Mouse (Mus musculus) intestine, embryonic 15.5 days (tissue): ENCODE data around the gene Cd160. TPM values are rescaled to one million over a fixed set of nuclear protein-coding genes. Genes with fewer than 3 reads are reported as not detected.

ENCODE experiments used
- ATAC-seq: fragments of 200-750 bp; cut with Nextera tagmentation; 2 replicates; pipeline ENCODE4 v1.8.0; 2017; ENCODE audit warnings: moderate TSS enrichment, moderate library complexity
- H3K27ac ChIP-seq: fragments of 300-500 bp; sonication (generic); 2 replicates; pipeline ENCODE4 v1.5.1; 2015; ENCODE audit warnings: mild to moderate bottlenecking, inconsistent platforms
- H3K27me3 ChIP-seq: fragments of 300-500 bp; sonication (generic); replicated peaks from 2 replicates; pipeline ENCODE4 v1.6.1; 2015; ENCODE audit warnings: inconsistent platforms
- H3K36me3 ChIP-seq: fragments of 300-500 bp; sonication (generic); 2 replicates; pipeline ENCODE4 v1.6.1; 2015; ENCODE audit warnings: inconsistent platforms
- H3K4me1 ChIP-seq: fragments of 300-500 bp; sonication (generic); replicated peaks from 2 replicates; pipeline ENCODE4 v1.6.1; 2015; ENCODE audit warnings: inconsistent platforms
- H3K4me2 ChIP-seq: fragments of 300-500 bp; sonication (generic); replicated peaks from 2 replicates; pipeline ENCODE4 v1.6.1; 2015; ENCODE audit warnings: mild to moderate bottlenecking, inconsistent platforms
- H3K4me3 ChIP-seq: fragments of 300-500 bp; sonication (generic); replicated peaks from 2 replicates; pipeline ENCODE4 v1.5.1; 2015; ENCODE audit warnings: inconsistent platforms
- H3K9ac ChIP-seq: fragments of 300-500 bp; sonication (generic); 2 replicates; pipeline ENCODE4 v1.6.1; 2015; ENCODE audit warnings: inconsistent platforms
- H3K9me3 ChIP-seq: fragments of 300-500 bp; sonication (generic); 2 replicates; pipeline ENCODE4 v1.6.1; 2016; ENCODE audit warnings: inconsistent platforms
- WGBS: fragments of 180-500 bp; shearing (Covaris S2); methylation state at CpG from one replicate; pipeline ENCODE4 v1.1.7; 2015; 5-methylcytosine and 5-hydroxymethylcytosine counted together
- polyA plus RNA-seq: library from polyadenylated mRNA; unstranded; fragments of >200 nt; fragmentation: Nextera tagmentation; extraction: Ambion mirVana; gene quantifications from 2 replicates; pipeline ENCODE4 v1.2.1, GENCODE M21; 2015

Gene Cd160
- polyA plus RNA-seq = 1.1 and 1.4 TPM in 2 replicates

DNA sequence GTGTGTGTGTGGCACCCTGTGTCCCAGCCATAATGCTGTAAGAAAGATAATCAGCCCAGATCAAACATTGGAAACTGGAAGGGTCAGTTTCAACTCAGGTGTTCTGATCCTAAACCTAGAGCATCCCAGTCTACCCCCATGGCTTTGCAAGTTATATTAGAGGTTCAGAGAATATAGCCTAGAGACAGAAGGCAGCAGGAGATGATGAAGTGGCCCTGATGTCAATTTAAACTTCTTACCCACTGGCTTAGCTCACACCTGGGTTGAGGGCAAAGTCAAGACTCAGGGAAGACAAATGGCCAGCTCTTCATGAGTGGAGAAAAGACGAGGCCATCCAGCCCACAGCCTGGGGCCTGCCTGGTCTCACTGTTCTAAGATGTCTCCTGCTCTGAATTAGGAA is at the start of gene Cd160, which contains the start of gene Pdzk1:
TSS of gene Cd160 (minus strand) at position 368 of the 400 bp plus-strand sequence.
TSS of gene Pdzk1 (plus strand) at position 301 of the 400 bp plus-strand sequence.
- no peaks in the 10 kb centered on the region for H3K27me3 ChIP-seq
- no peak within 1 kb of the TSS for H3K4me3 ChIP-seq
- peak within 1 kb of the TSS; percentile 40 for H3K4me2 ChIP-seq
- H3K9me3 ChIP-seq = no peaks in the 10 kb centered on the region
- H3K4me1 ChIP-seq = 0 out of 2 replicates have a peak, but pooled peaks cover 6% of the 10 kb centered on the region
- ATAC-seq = 0 out of 2 replicates have a peak, but pooled peaks have one; percentile 12
- H3K27ac ChIP-seq = no peak within 1 kb of the TSS
- H3K36me3 ChIP-seq = no peaks in the 10 kb centered on the region
- 82% methylated on average over 1 of the region's 1 CpGs for WGBS
- no peak within 1 kb of the TSS for H3K9ac ChIP-seq

DNA sequence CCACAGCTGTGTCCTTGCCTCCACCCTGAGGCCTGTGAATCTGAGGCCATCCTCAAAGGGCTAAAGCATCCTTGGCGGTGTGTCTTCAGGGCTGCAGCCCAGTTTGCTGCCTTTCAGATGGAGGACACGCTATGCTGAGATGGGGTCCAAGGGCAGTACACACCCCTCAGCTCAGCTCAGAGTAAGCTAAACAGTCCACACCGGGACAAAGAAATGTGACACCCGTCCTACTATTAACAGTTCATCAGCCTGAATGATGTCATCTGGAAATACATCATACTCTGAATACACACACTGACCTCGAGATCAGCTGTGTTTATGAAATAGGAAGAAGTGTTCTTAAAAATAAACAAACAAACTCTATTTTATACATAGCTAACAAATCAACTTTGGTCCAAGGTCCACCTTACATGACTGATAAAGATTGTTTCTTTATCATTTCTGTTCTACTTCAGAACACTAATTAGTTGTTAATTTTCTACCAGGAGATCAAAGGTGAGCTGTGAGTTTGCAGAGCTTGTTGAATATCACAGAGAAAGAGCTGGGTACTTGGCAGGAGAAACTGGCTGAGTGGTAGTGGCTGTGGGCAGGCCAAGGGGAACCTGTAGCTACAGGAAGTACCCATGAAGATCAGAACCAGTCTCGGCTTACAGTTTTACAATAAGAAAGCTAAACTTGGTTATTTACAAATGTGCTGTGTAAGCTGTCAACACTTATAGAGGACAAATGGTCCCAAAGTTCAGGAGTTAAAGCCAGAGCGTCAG is 45.8 kb upstream of the Cd160 start:
- Histone ChIP-seq H3K27ac (peak overlapping the region; percentile 73), H3K4me2 (no peak overlapping the region), H3K4me3 (no peak overlapping the region), H3K27me3 (no peaks in the 10 kb centered on the region), H3K4me1 (0 out of 2 replicates have a peak, but pooled peaks cover 3% of the 10 kb centered on the region), H3K36me3 (peaks cover 21% of the 10 kb centered on the region), H3K9ac (no peak overlapping the region), H3K9me3 (no peaks in the 10 kb centered on the region)
- ATAC-seq = peak; percentile 93
- 43% methylated on average over 7 of the region's 7 CpGs for WGBS

DNA sequence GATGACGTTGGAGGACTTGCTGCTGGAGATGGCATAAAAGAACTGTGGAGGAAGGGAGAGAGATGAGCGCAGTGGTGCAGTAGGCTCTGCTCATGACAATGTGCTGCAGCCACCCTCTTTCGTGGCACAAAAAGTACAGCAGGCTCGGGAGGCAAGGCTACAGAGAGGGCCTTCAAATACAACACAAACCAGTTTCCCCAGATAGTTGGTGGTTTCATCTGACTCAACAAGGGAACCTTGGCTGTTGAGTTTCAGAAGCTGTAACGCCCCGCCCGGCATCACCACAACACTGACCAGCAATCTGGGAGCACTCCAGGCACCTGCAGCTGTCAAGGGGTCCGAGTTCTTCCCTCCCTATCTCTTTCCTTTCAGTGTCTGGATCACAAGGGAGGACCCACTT is 43.4 kb upstream of the Cd160 start:
- H3K4me1 ChIP-seq = 0 out of 2 replicates have a peak, but pooled peaks cover 3% of the 10 kb centered on the region
- 95% methylated on average over 8 of the region's 8 CpGs for WGBS
- no peak overlapping the region for H3K4me3 ChIP-seq
- ATAC-seq = no peak
- no peaks in the 10 kb centered on the region for H3K9me3 ChIP-seq
- peaks cover 27% of the 10 kb centered on the region for H3K36me3 ChIP-seq
- no peak overlapping the region for H3K27ac ChIP-seq
- no peak overlapping the region for H3K9ac ChIP-seq
- H3K4me2 ChIP-seq = no peak overlapping the region
- H3K27me3 ChIP-seq = no peaks in the 10 kb centered on the region

DNA sequence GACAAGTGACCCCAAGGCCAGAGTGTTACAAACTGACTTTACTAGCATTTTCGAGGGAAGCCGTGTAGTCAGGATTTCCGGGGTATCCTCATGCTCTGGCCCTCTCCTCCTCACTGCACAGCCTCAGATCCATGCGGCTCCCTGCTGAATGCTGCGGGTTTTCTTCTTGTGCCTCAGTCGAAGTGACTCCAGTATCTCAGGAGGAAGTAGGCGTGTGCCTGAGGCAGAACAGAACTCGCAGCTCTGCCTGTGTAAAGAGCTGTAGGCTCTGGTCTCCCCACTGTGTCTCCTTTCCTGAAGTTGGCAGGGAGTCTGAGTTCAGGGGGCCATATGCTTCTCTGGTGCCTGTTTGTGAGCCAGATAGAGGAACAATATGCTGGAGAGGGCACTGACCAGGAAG is 41.9 kb upstream of the Cd160 start:
- Histone ChIP-seq H3K4me2 (no peak overlapping the region), H3K27ac (no peak overlapping the region), H3K27me3 (no peaks in the 10 kb centered on the region), H3K9ac (no peak overlapping the region), H3K4me1 (0 out of 2 replicates have a peak, but pooled peaks cover 3% of the 10 kb centered on the region), H3K4me3 (no peak overlapping the region), H3K9me3 (no peaks in the 10 kb centered on the region), H3K36me3 (peaks cover 27% of the 10 kb centered on the region)
- no peak for ATAC-seq
- WGBS = 88% methylated on average over 8 of the region's 8 CpGs

DNA sequence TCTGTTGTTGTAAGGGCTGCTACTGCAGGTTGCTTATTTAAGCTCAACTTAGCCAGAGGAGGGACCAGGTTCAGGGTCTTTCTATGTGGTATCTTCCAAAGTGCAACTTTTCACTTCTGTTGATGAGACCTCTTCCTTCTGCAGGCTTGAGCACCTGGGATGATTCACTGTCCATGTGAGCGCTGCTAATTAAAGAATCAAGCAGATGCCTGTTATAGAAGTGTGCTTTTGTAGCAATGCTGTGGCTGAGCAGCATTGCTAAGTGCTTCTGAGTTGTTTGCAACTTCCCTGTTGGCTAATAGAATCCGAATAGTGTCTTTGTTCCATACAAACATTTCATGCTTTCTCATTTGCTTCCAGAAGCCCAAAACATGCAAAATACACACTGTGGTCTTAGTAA is 41.1 kb upstream of the Cd160 start:
- H3K9me3 ChIP-seq = no peaks in the 10 kb centered on the region
- H3K4me3 ChIP-seq = no peak overlapping the region
- no peak overlapping the region for H3K9ac ChIP-seq
- no peak for ATAC-seq
- H3K36me3 ChIP-seq = peaks cover 27% of the 10 kb centered on the region
- no peak overlapping the region for H3K27ac ChIP-seq
- H3K4me2 ChIP-seq = no peak overlapping the region
- H3K27me3 ChIP-seq = no peaks in the 10 kb centered on the region
- 0 out of 2 replicates have a peak, but pooled peaks cover 3% of the 10 kb centered on the region for H3K4me1 ChIP-seq
- WGBS = 94% methylated on average over 2 of the region's 2 CpGs

DNA sequence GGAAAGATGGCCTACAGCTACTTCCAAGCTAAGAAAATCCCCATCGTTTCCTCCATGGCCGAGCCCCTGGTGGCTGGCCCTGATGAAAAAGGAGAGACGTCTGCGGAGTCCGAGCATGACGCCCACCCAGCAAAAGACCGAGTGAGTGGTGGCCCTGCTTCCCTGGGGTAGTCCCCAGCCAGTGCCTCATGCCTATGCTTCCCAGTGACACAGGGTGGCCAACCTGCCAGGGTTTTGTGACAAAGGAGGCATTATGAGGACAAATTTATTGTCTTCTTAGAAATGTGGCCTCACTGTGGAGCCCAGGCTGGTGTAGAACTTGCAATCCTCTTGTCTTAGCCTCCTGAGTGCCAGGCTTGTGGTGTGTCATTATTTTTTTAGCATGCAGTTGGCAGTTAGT is 39.9 kb upstream of the Cd160 start:
- H3K4me2 ChIP-seq = no peak overlapping the region
- no peak overlapping the region for H3K4me3 ChIP-seq
- H3K9me3 ChIP-seq = no peaks in the 10 kb centered on the region
- H3K9ac ChIP-seq = no peak overlapping the region
- H3K4me1 ChIP-seq = no peaks in the 10 kb centered on the region
- 93% methylated on average over 7 of the region's 7 CpGs for WGBS
- peaks cover 27% of the 10 kb centered on the region for H3K36me3 ChIP-seq
- H3K27me3 ChIP-seq = no peaks in the 10 kb centered on the region
- H3K27ac ChIP-seq = no peak overlapping the region
- no peak for ATAC-seq

DNA sequence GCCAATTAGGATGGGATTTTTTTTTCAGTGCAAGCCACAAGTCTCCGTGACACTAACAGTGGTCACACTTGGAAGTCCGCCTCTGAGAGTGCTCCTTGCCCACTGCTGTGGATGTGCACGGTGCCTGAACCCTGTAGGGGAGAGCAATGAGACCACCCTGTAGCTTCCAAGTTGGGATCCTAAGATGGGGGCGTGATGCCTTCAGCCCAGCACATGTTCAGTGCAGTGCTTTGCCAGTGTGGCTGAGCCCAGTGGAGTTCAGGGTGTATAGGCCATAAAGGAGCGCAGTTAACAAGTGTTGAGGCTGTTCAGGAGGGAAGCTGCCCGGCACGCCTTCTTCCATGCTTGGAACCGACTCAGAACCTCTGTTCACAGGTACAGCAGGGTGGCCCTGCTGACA is 39.4 kb upstream of the Cd160 start:
- Histone ChIP-seq H3K9me3 (no peaks in the 10 kb centered on the region), H3K4me1 (no peaks in the 10 kb centered on the region), H3K9ac (no peak overlapping the region), H3K27me3 (no peaks in the 10 kb centered on the region), H3K36me3 (peaks cover 24% of the 10 kb centered on the region), H3K4me2 (no peak overlapping the region), H3K4me3 (no peak overlapping the region), H3K27ac (no peak overlapping the region)
- 92% methylated on average over 8 of the region's 8 CpGs for WGBS
- ATAC-seq = no peak

DNA sequence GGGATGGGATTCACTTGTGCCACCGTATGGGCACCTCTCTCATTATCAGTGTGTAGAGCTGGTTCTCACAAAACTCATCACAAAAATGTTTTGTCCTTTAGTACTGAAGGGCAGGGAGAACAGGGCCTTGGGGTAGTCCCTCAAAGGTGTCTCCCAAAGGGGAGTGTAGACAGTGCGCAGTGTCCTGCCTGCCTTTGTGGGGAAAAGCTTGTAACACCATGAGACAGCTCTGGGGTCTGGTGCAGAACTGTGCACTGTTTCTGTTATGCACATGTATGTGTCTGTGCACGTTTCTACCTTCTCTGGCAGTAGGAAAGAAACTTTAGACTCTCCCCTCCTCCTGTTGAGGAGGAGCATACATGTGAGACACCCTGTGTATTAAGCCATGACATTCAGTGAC is 38.7 kb upstream of the Cd160 start:
- WGBS = 92% methylated on average over 3 of the region's 3 CpGs
- no peak overlapping the region for H3K4me2 ChIP-seq
- H3K27ac ChIP-seq = no peak overlapping the region
- no peaks in the 10 kb centered on the region for H3K27me3 ChIP-seq
- H3K9me3 ChIP-seq = no peaks in the 10 kb centered on the region
- no peak for ATAC-seq
- no peak overlapping the region for H3K9ac ChIP-seq
- H3K36me3 ChIP-seq = peaks cover 21% of the 10 kb centered on the region
- H3K4me3 ChIP-seq = no peak overlapping the region
- H3K4me1 ChIP-seq = no peaks in the 10 kb centered on the region

DNA sequence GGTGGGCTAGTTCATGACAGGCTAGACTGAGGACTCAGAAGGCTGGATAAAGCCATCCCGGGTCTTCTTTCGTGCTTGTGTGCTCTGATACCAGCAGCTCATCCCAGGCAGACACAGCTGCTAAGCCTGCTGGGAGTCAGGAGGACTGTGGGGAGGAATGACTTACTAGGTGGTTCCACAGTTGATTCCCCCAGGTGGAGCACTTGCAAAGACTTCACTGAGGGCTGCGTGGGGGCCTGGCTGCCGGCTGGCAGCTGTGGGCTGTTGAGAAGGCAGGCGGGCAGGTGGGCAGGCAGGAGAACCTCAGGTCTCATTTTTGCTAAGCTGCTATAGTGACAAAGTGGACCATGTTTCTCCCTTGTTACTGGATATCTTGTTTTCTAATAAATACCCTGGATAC is 31.3 kb upstream of the Cd160 start:
- no peaks in the 10 kb centered on the region for H3K27me3 ChIP-seq
- no peak overlapping the region for H3K4me2 ChIP-seq
- no peak overlapping the region for H3K9ac ChIP-seq
- H3K4me3 ChIP-seq = no peak overlapping the region
- H3K9me3 ChIP-seq = no peaks in the 10 kb centered on the region
- WGBS = 88% methylated on average over 5 of the region's 5 CpGs
- no peaks in the 10 kb centered on the region for H3K4me1 ChIP-seq
- H3K27ac ChIP-seq = no peak overlapping the region
- no peaks in the 10 kb centered on the region for H3K36me3 ChIP-seq
- no peak for ATAC-seq

DNA sequence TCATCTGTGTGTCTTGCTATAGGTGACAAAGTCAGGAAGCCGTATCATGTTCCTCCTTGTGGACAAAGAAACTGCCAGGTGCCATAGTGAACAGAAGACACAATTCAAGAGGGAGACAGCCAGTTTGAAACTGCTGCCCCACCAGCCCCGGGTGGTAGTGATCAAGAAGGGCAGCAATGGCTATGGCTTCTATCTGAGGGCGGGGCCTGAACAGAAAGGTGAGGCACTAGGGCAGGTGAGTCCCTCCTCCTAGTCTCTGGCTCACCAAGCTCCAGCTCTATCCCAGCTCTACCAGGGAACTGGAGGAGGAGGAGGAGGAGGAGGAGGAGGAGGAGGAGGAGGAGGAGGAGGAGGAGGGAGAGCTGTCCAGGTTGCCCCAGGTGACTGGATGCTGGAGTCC is 26.7 kb upstream of the Cd160 start:
- Histone ChIP-seq H3K4me1 (no peaks in the 10 kb centered on the region), H3K4me2 (no peak overlapping the region), H3K36me3 (no peaks in the 10 kb centered on the region), H3K27ac (no peak overlapping the region), H3K9me3 (no peaks in the 10 kb centered on the region), H3K4me3 (no peak overlapping the region), H3K27me3 (no peaks in the 10 kb centered on the region), H3K9ac (no peak overlapping the region)
- 84% methylated on average over 3 of the region's 3 CpGs for WGBS
- no peak for ATAC-seq

DNA sequence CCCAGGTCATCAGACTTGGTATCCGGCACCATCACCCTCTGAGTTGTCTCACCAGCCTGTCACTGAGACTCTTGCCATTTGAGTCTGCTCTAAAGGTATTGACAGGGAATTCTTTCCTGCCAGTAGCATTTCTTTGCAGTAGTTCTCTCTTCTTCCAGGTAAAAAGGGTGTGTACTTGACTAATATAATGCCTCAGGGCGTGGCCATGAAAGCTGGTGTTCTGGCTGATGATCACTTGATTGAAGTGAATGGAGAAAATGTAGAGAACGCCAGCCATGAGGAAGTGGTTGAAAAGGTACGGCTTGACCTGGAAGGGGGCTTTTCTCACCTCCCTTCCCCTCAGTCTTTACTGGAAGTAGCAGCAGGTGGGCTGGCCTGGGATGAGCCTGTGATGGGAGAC is 25.2 kb upstream of the Cd160 start:
- no peaks in the 10 kb centered on the region for H3K36me3 ChIP-seq
- H3K27ac ChIP-seq = no peak overlapping the region
- H3K9ac ChIP-seq = no peak overlapping the region
- WGBS = 74% methylated on average over 4 of the region's 4 CpGs
- H3K9me3 ChIP-seq = no peaks in the 10 kb centered on the region
- no peak overlapping the region for H3K4me2 ChIP-seq
- no peaks in the 10 kb centered on the region for H3K27me3 ChIP-seq
- H3K4me1 ChIP-seq = no peaks in the 10 kb centered on the region
- ATAC-seq = 0 out of 2 replicates have a peak, but pooled peaks have one; percentile 39
- no peak overlapping the region for H3K4me3 ChIP-seq

DNA sequence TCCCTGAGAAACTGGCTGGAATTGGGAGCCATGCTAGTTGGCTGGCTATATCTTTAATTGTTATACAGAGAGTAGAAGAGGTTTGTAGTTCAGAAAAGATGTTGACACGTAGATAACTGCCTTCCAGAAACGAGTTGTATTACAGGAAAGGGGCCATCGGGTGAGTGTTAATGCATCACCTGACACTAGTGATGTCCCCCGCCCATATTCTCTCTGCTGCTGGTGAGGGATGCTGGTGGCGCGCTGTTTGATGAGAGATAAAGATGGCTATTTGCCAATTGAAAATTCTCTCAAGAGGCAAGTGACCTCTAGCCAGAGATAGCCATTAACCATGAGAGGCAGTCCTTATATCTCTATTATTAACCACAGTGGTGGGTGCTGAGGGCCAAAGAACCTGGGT is 23.4 kb upstream of the Cd160 start:
- Histone ChIP-seq H3K4me3 (no peak overlapping the region), H3K27ac (no peak overlapping the region), H3K9me3 (no peaks in the 10 kb centered on the region), H3K27me3 (no peaks in the 10 kb centered on the region), H3K4me1 (no peaks in the 10 kb centered on the region; the same call in 1 of the 2 replicates), H3K4me2 (no peak overlapping the region), H3K9ac (no peak overlapping the region), H3K36me3 (no peaks in the 10 kb centered on the region)
- ATAC-seq = no peak
- 67% methylated on average over 6 of the region's 6 CpGs for WGBS
